Mouse (Mus musculus) thymus, adult 2 months (tissue): ENCODE results near the gene Preb.

ENCODE experiments used
- CTCF ChIP-seq: fragments of 200-500 bp; IDR thresholded peaks from 2 replicates; pipeline ENCODE4 v1.5.1; 2012; ENCODE audit warnings: mild to moderate bottlenecking, control low read depth, low read length, moderate library complexity, borderline replicate concordance; ENCODE audit not compliant: control insufficient read depth, poor library complexity, insufficient read depth; ENCODE audit errors: extremely low read depth
- POLR2A ChIP-seq: fragments of 200-500 bp; IDR thresholded peaks from 2 replicates; pipeline ENCODE4 v1.6.1; 2012; ENCODE audit warnings: mild to moderate bottlenecking, low read length, control low read depth, moderate library complexity; ENCODE audit not compliant: control insufficient read depth, poor library complexity, insufficient read depth; ENCODE audit errors: extremely low read depth

- no peak for TF ChIP-seq POLR2A
- TF ChIP-seq CTCF = no peak
These were observed 39.5 kb downstream of the Preb start for GRCm38 (mm10) chr5:30920621-30921020.
